Mouse (Mus musculus) MEL (cell line): ENCODE measurements at regions not wholly inside any gene's neighbourhood (a gene's known extent, or its start where the extent isn't known, plus 50 kb on each side); places are given as distances from the start of the nearest gene placed in this dataset.

Experiments
- DNase-seq: peaks from one replicate; pipeline ENCODE4 v3.0.0; 2011; ENCODE audit warnings: low read depth, low spot score
- H3K27ac ChIP-seq: 2 replicates; pipeline ENCODE4 v1.5.1; 2012; ENCODE audit warnings: low read depth, mild to moderate bottlenecking, control low read depth, low read length, moderate library complexity; ENCODE audit not compliant: control insufficient read depth
- H3K27me3 ChIP-seq, 2 experiments: fragments of 150-350 bp in 1 of 2; sonication (generic) in 1 of 2; 2 replicates each; pipeline ENCODE4 v1.6.1; 2012; ENCODE audit warnings: low read length in 2 of 2, mild to moderate bottlenecking in 2 of 2, improper control_type of control experiment in 1 of 2, moderate library complexity in 1 of 2; ENCODE audit not compliant: insufficient read depth in 2 of 2, control insufficient read depth in 1 of 2
- H3K36me3 ChIP-seq, 2 experiments: 2 replicates each; pipeline ENCODE4 v1.6.1; 2012 to 2014; ENCODE audit warnings: low read length in 2 of 2, improper control_type of control experiment in 1 of 2, inconsistent platforms in 1 of 2, mild to moderate bottlenecking in 1 of 2; ENCODE audit not compliant: insufficient read depth in 2 of 2, control insufficient read depth in 1 of 2
- H3K4me1 ChIP-seq, 2 experiments: fragments of 150-350 bp in 1 of 2; sonication (generic) in 1 of 2; 2 replicates each; pipeline ENCODE4 v1.6.1; 2012; ENCODE audit warnings: low read length in 2 of 2, improper control_type of control experiment in 1 of 2, mild to moderate bottlenecking in 1 of 2; ENCODE audit not compliant: insufficient read depth in 2 of 2, control insufficient read depth in 1 of 2
- H3K4me3 ChIP-seq, 2 experiments: fragments of 150-350 bp in 1 of 2; sonication (generic) in 1 of 2; 2 replicates each; pipeline ENCODE4 v1.5.1; 2012; ENCODE audit warnings: low read depth in 2 of 2, low read length in 2 of 2, mild to moderate bottlenecking in 2 of 2, moderate library complexity in 2 of 2, control low read depth in 1 of 2, improper control_type of control experiment in 1 of 2; ENCODE audit not compliant: control insufficient read depth in 1 of 2, insufficient read depth in 1 of 2
- H3K79me2 ChIP-seq: 2 replicates; pipeline ENCODE4 v1.6.1; 2012; ENCODE audit warnings: mild to moderate bottlenecking, low read length, moderate library complexity; ENCODE audit not compliant: control insufficient read depth, poor library complexity, insufficient read depth
- H3K9ac ChIP-seq: 2 replicates; pipeline ENCODE4 v1.6.1; 2012; ENCODE audit warnings: low read depth, mild to moderate bottlenecking, control low read depth, low read length, moderate library complexity; ENCODE audit not compliant: control insufficient read depth, poor library complexity, severe bottlenecking
- H3K9me3 ChIP-seq: fragments of 150-350 bp; sonication (generic); replicated peaks from 2 replicates; pipeline ENCODE4 v1.6.1; 2012; ENCODE audit warnings: mild to moderate bottlenecking, low read length, improper control_type of control experiment, moderate library complexity; ENCODE audit not compliant: insufficient read depth
- CHD2 ChIP-seq: IDR thresholded peaks from 2 replicates; pipeline ENCODE4 v1.6.1; 2011; ENCODE audit warnings: low read length, improper control_type of control experiment
- CTCF ChIP-seq, 3 experiments: IDR thresholded peaks in 2 of 3; conservative IDR thresholded peaks in 1 of 3; 2 replicates each; pipeline ENCODE4 v1.5.1; 2011 to 2012; ENCODE audit warnings: low read length in 3 of 3, low read depth in 2 of 3, mild to moderate bottlenecking in 2 of 3, improper control_type of control experiment in 1 of 3, inconsistent platforms in 1 of 3, mixed read lengths in 1 of 3, moderate library complexity in 1 of 3; ENCODE audit not compliant: control insufficient read depth in 1 of 3, insufficient read depth in 1 of 3, poor library complexity in 1 of 3, severe bottlenecking in 1 of 3
- E2F4 ChIP-seq: IDR thresholded peaks from 2 replicates; pipeline ENCODE4 v1.6.1; 2011; ENCODE audit warnings: low read depth, low read length, improper control_type of control experiment, borderline replicate concordance
- EP300 ChIP-seq, 2 experiments: IDR thresholded peaks; 2 replicates each; pipeline ENCODE4 v1.6.1; 2011; ENCODE audit warnings: improper control_type of control experiment in 2 of 2, low read length in 2 of 2, low read depth in 1 of 2, mild to moderate bottlenecking in 1 of 2
- JUND ChIP-seq: IDR thresholded peaks from 2 replicates; pipeline ENCODE4 v1.6.1; 2011; ENCODE audit warnings: low read depth, mild to moderate bottlenecking, improper control_type of control experiment, low read length
- KAT2A ChIP-seq: conservative IDR thresholded peaks from 2 replicates; pipeline ENCODE4 v1.6.1; 2012; ENCODE audit warnings: low read depth, low read length, improper control_type of control experiment, inconsistent platforms
- MAFK ChIP-seq: IDR thresholded peaks from 2 replicates; pipeline ENCODE4 v1.6.1; 2011; ENCODE audit warnings: low read depth, mild to moderate bottlenecking, low read length, improper control_type of control experiment, borderline replicate concordance
- MAZ ChIP-seq: IDR thresholded peaks from 2 replicates; pipeline ENCODE4 v1.6.1; 2012; ENCODE audit warnings: low read depth, mild to moderate bottlenecking, inconsistent platforms, low read length, improper control_type of control experiment
- MEF2A ChIP-seq: IDR thresholded peaks from 2 replicates; pipeline ENCODE4 v1.6.1; 2014; ENCODE audit warnings: low read depth, mild to moderate bottlenecking, inconsistent platforms, low read length, improper control_type of control experiment; ENCODE audit not compliant: poor library complexity, insufficient replicate concordance, severe bottlenecking; ENCODE audit errors: extremely low read depth
- MXI1 ChIP-seq: IDR thresholded peaks from 2 replicates; pipeline ENCODE4 v1.6.1; 2011; ENCODE audit warnings: mild to moderate bottlenecking, low read depth, low read length, improper control_type of control experiment
- MYB ChIP-seq: IDR thresholded peaks from 2 replicates; pipeline ENCODE4 v1.6.1; 2011; ENCODE audit warnings: mild to moderate bottlenecking, low read depth, low read length, improper control_type of control experiment
- MYC ChIP-seq: IDR thresholded peaks from 2 replicates; pipeline ENCODE4 v1.6.1; 2011; ENCODE audit warnings: low read depth, mild to moderate bottlenecking, low read length, improper control_type of control experiment, moderate library complexity
- NELFE ChIP-seq: IDR thresholded peaks from 2 replicates; pipeline ENCODE4 v1.6.1; 2011; ENCODE audit warnings: low read depth, low read length, improper control_type of control experiment
- POLR2AphosphoS5 ChIP-seq: IDR thresholded peaks from 2 replicates; pipeline ENCODE4 v1.6.1; 2012; ENCODE audit warnings: low read depth, borderline replicate concordance, mild to moderate bottlenecking, inconsistent platforms, low read length, moderate library complexity, mixed read lengths
- RCOR1 ChIP-seq: IDR thresholded peaks from 2 replicates; pipeline ENCODE4 v1.6.1; 2012; ENCODE audit warnings: low read depth, mild to moderate bottlenecking, inconsistent platforms, low read length, improper control_type of control experiment
- SMC3 ChIP-seq: IDR thresholded peaks from 2 replicates; pipeline ENCODE4 v1.6.1; 2011; ENCODE audit warnings: low read depth, low read length, improper control_type of control experiment
- TBP ChIP-seq: IDR thresholded peaks from 2 replicates; pipeline ENCODE4 v1.8.0; 2011; ENCODE audit warnings: low read depth, low read length, improper control_type of control experiment
- TCF12 ChIP-seq: IDR thresholded peaks from 2 replicates; pipeline ENCODE4 v1.6.1; 2014; ENCODE audit warnings: low read depth, mild to moderate bottlenecking, inconsistent platforms, low read length, improper control_type of control experiment, moderate library complexity
- UBTF ChIP-seq: IDR thresholded peaks from 2 replicates; pipeline ENCODE4 v1.6.1; 2012; ENCODE audit warnings: low read depth, mild to moderate bottlenecking, inconsistent platforms, low read length, improper control_type of control experiment, moderate library complexity, borderline replicate concordance; ENCODE audit not compliant: insufficient read depth
- USF1 ChIP-seq: IDR thresholded peaks from 2 replicates; pipeline ENCODE4 v1.6.1; 2014; ENCODE audit warnings: low read depth, mild to moderate bottlenecking, inconsistent platforms, low read length, improper control_type of control experiment, moderate library complexity
- USF2 ChIP-seq, 2 experiments: IDR thresholded peaks; 2 replicates each; pipeline ENCODE4 v1.6.1; 2011 to 2012; ENCODE audit warnings: improper control_type of control experiment in 2 of 2, low read length in 2 of 2, borderline replicate concordance in 1 of 2, inconsistent platforms in 1 of 2, low read depth in 1 of 2, mild to moderate bottlenecking in 1 of 2; ENCODE audit not compliant: insufficient read depth in 1 of 2
- ZC3H11A ChIP-seq: IDR thresholded peaks from 2 replicates; pipeline ENCODE4 v1.6.1; 2012; ENCODE audit warnings: low read depth, mild to moderate bottlenecking, inconsistent platforms, low read length, improper control_type of control experiment
- ZNF384 ChIP-seq: IDR thresholded peaks from 2 replicates; pipeline ENCODE4 v1.6.1; 2012; ENCODE audit warnings: low read depth, mild to moderate bottlenecking, inconsistent platforms, low read length, improper control_type of control experiment

GRCm38 (mm10) chr6:140189601-140190000, 148.3 kb upstream of the Plcz1 start (continued):
- TF ChIP-seq USF2 (IDR thresholded peaks at IDR 0.05; ENCODE audit: borderline replicate concordance in 1 of 2, insufficient read depth in 1 of 2, low read depth in 1 of 2, low read length in 2 of 2) = no peak
- no peak for TF ChIP-seq MAZ
- TF ChIP-seq, all 39 proteins: peak for 0

- Histone ChIP-seq H3K9ac (no peak overlapping the region), H3K9me3 (no peaks in the 10 kb centered on the region), H3K4me3 (no peak overlapping the region), H3K4me1 (no peaks in the 10 kb centered on the region), H3K36me3 (no peaks in the 10 kb centered on the region), H3K27ac (no peak overlapping the region), H3K79me2 (no peaks in the 10 kb centered on the region), H3K27me3 (no peaks in the 10 kb centered on the region)
- no peak for DNase-seq
- TF ChIP-seq TCF12 (no peak), E2F4 (no peak), MAFK (no peak), MXI1 (no peak), CTCF (IDR thresholded peaks at IDR 0.05 in 2 of 3, conservative IDR thresholded peaks at IDR 0.05 in 1 of 3; ENCODE audit: control insufficient read depth in 1 of 3, insufficient read depth in 1 of 3, low read depth in 2 of 3, low read length in 3 of 3, poor library complexity in 1 of 3, severe bottlenecking in 1 of 3) (no peak), MYB (no peak), ZC3H11A (no peak), USF2 (IDR thresholded peaks at IDR 0.05; ENCODE audit: borderline replicate concordance in 1 of 2, insufficient read depth in 1 of 2, low read depth in 1 of 2, low read length in 2 of 2) (no peak), MEF2A (no peak), JUND (no peak), TBP (no peak), NELFE (no peak), RCOR1 (no peak), MYC (no peak), MAZ (no peak), SMC3 (no peak), CHD2 (no peak)
These were observed 146.5 kb upstream of the Plcz1 start for GRCm38 (mm10) chr6:140187733-140188132.

GRCm38 (mm10) chr6:140187106-140187505, 145.8 kb upstream of the Plcz1 start:
- H3K27me3 ChIP-seq = no peaks in the 10 kb centered on the region
- TF ChIP-seq MEF2A = no peak
- TF ChIP-seq UBTF = no peak
- no peak for TF ChIP-seq MYC
- TF ChIP-seq MYB = no peak
- TF ChIP-seq ZNF384 = no peak
- no peak for TF ChIP-seq MAZ
- no peak for TF ChIP-seq KAT2A
- no peak for TF ChIP-seq USF1
- no peak for TF ChIP-seq EP300 (IDR thresholded peaks at IDR 0.05; ENCODE audit: low read depth in 1 of 2, low read length in 2 of 2)
- no peak for TF ChIP-seq POLR2AphosphoS5
- no peak overlapping the region for H3K9ac ChIP-seq
- no peaks in the 10 kb centered on the region for H3K79me2 ChIP-seq
- no peaks in the 10 kb centered on the region for H3K36me3 ChIP-seq
- H3K4me1 ChIP-seq = no peaks in the 10 kb centered on the region
- no peaks in the 10 kb centered on the region for H3K9me3 ChIP-seq
- no peak for DNase-seq
- no peak overlapping the region for H3K27ac ChIP-seq
- no peak overlapping the region for H3K4me3 ChIP-seq
